Comparison of ENCODE assay signal across 11 mouse cellular contexts in genomic region chr7:110706696-110707087, GRCm38 (mm10).
DNase-seq lines count a peak whose midpoint lies in the region; ATAC-seq and TF ChIP-seq lines count a peak whose summit lies in the region.
"Had no signal": no experiment of that assay in that cellular context is flagged by ENCODE, and none has a peak within 500 bp of the region (broad histone marks: within the 10 kb centered on the region; RNA-seq: fewer than 3 reads in every experiment).

No protein-coding gene starts in this region.

- no peak for TF ChIP-seq CTCF in lung, adult 2 months (IDR thresholded peaks at IDR 0.05; ENCODE audit: insufficient read depth, low read length)
- no peak for TF ChIP-seq CTCF in brain, embryonic 14.5 days (IDR thresholded peaks at IDR 0.05; ENCODE audit: borderline replicate concordance, extremely low read depth, insufficient read depth, insufficient read length)

- no peaks in the 10 kb centered on the region for H3K9me3 ChIP-seq in heart, embryonic 15.5 days (replicated peaks)
- peaks cover 3% of the 10 kb centered on the region; the same call in 1 of the 2 replicates for H3K9me3 ChIP-seq in intestine, embryonic 16.5 days (ENCODE audit: control insufficient read depth, low read length)
- H3K9me3 ChIP-seq: G1E had no signal

- H3K4me1 ChIP-seq in lung, adult 2 months (ENCODE audit: control insufficient read depth, insufficient read depth, low read length) = peaks cover 18% of the 10 kb centered on the region
- H3K4me1 ChIP-seq in heart, embryonic 15.5 days (replicated peaks) = peaks cover 27% of the 10 kb centered on the region
- H3K4me1 ChIP-seq in intestine, embryonic 16.5 days (ENCODE audit: control insufficient read depth, insufficient read depth, low read length) = no peaks in the 10 kb centered on the region

- H3K9ac ChIP-seq in heart, embryonic 15.5 days = no peak overlapping the region
- no peak overlapping the region for H3K9ac ChIP-seq in intestine, embryonic 16.5 days (ENCODE audit: low read depth, low read length)

- DNase-seq in lung, adult 18-20 months = peak; percentile 67 to 69
- DNase-seq in lung, adult 2 months = no peak
- peak; percentile 49 for DNase-seq in brain, embryonic 14.5 days (ENCODE audit: low read depth)
- peak; percentile 74 for DNase-seq in lung, postnatal 36 days
- no peak for DNase-seq in cerebellum, adult 18-20 months
- DNase-seq: liver had no signal

- no peaks in the 10 kb centered on the region for H3K36me3 ChIP-seq in heart, embryonic 15.5 days
- no peaks in the 10 kb centered on the region for H3K36me3 ChIP-seq in intestine, embryonic 16.5 days (ENCODE audit: control insufficient read depth, insufficient read depth, low read length)
- H3K36me3 ChIP-seq: G1E had no signal

- H3K4me2 ChIP-seq in heart, embryonic 15.5 days = no peak overlapping the region
- H3K4me2 ChIP-seq in intestine, embryonic 16.5 days (ENCODE audit: low read depth, low read length) = no peak overlapping the region

- H3K27ac ChIP-seq in heart, embryonic 15.5 days = peak overlapping the region; percentile 29; the same call in 1 of the 2 replicates
- no peak overlapping the region for H3K27ac ChIP-seq in intestine, embryonic 16.5 days (ENCODE audit: low read length)

- ATAC-seq in heart, embryonic 15.5 days (replicated peaks; ENCODE audit: insufficient number of reproducible peaks, insufficient read depth, low FRiP score, low read depth) = no peak; the same call in 1 of the 2 replicates
- no peak for ATAC-seq in CD4-positive, CD25-positive, alpha-beta regulatory T cell, adult 4 months
- no peak for ATAC-seq in intestine, embryonic 16.5 days

- WGBS in lung, adult 2 months = 54% methylated on average over 10 of the region's 10 CpGs
- WGBS in heart, embryonic 15.5 days = 39% methylated on average over 10 of the region's 10 CpGs
- 41% methylated on average over 10 of the region's 10 CpGs for WGBS in intestine, embryonic 16.5 days

- H3K27me3 ChIP-seq in heart, embryonic 15.5 days = no peaks in the 10 kb centered on the region
- H3K27me3 ChIP-seq in intestine, embryonic 16.5 days (replicated peaks; ENCODE audit: control insufficient read depth, insufficient read depth, low read length) = no peaks in the 10 kb centered on the region

- no peak overlapping the region for H3K4me3 ChIP-seq in lung, adult 2 months (replicated peaks; ENCODE audit: extremely low read depth, low read depth, low read length)
- no peak overlapping the region for H3K4me3 ChIP-seq in heart, embryonic 15.5 days
- H3K4me3 ChIP-seq in intestine, embryonic 16.5 days (ENCODE audit: low read length) = no peak overlapping the region
- H3K4me3 ChIP-seq: erythroblast, embryonic 14.5 days had no signal

- no peak for TF ChIP-seq POLR2A in lung, adult 2 months (IDR thresholded peaks at IDR 0.05; ENCODE audit: borderline replicate concordance, extremely low read depth, low read depth, low read length)
- TF ChIP-seq POLR2A in brain, embryonic 14.5 days (IDR thresholded peaks at IDR 0.05; ENCODE audit: borderline replicate concordance, extremely low read depth, insufficient read depth, insufficient read length, poor library complexity, severe bottlenecking) = no peak

Comparison
In these comparisons a context has a peak if more than half of its experiments do, and no peak if none do; other contexts are left out.
1. DNase-seq: peak in lung, adult 18-20 months (2 of 2), brain, embryonic 14.5 days (single experiment) and lung, postnatal 36 days (single experiment); none in lung, adult 2 months (single experiment) and cerebellum, adult 18-20 months (0 of 2).